In genomic region chr13:60291344-60291743, GRCm38 (mm10) we compare ENCODE assay signal across 27 mouse cellular contexts.
A peak's percentile ranks its signal among the peaks of the same experiment; 100 is the strongest.
DNase-seq lines count a peak whose midpoint lies in the region; ATAC-seq and TF ChIP-seq lines count a peak whose summit lies in the region.
"Had no signal": no experiment of that assay in that cellular context is flagged by ENCODE, and none has a peak within 500 bp of the region (broad histone marks: within the 10 kb centered on the region; RNA-seq: fewer than 3 reads in every experiment).

No protein-coding gene starts in this region.

- no peak for TF ChIP-seq POLR2A in heart, adult 2 months (IDR thresholded peaks at IDR 0.05; ENCODE audit: insufficient read depth, low read depth, low read length)

- peaks cover 11% of the 10 kb centered on the region for H3K4me1 ChIP-seq in embryonic facial prominence, embryonic 14.5 days (ENCODE audit: control insufficient read depth, insufficient read depth, low read length)
- H3K4me1 ChIP-seq in embryonic facial prominence, embryonic 10.5 days: peaks cover 11% of the 10 kb centered on the region
- H3K4me1 ChIP-seq in heart, adult 2 months (ENCODE audit: control insufficient read depth, insufficient read depth, low read length): peaks cover 8% of the 10 kb centered on the region
- H3K4me1 ChIP-seq: forebrain, embryonic 12.5 days; megakaryocyte, embryonic 14.5 days; midbrain, embryonic 12.5 days; neural tube, embryonic 12.5 days had no signal

- no peak overlapping the region for H3K4me3 ChIP-seq in embryonic facial prominence, embryonic 14.5 days (ENCODE audit: low read depth, low read length)
- no peak overlapping the region for H3K4me3 ChIP-seq in embryonic facial prominence, embryonic 10.5 days
- H3K4me3 ChIP-seq in heart, adult 2 months: no peak overlapping the region
- H3K4me3 ChIP-seq: embryonic facial prominence, embryonic 12.5 days; forebrain, embryonic 12.5 days; hindbrain, embryonic 12.5 days; megakaryocyte, embryonic 14.5 days; midbrain, embryonic 12.5 days; myocyte; neural tube, embryonic 12.5 days had no signal

- 70% methylated on average over 3 of the region's 3 CpGs for whole genome bisulfite sequencing in embryonic facial prominence, embryonic 14.5 days
- 94% methylated on average over 3 of the region's 3 CpGs for WGBS in embryonic facial prominence, embryonic 10.5 days
- WGBS in heart, adult 2 months: 71% methylated on average over 3 of the region's 3 CpGs

- H3K9me3 ChIP-seq in embryonic facial prominence, embryonic 14.5 days (ENCODE audit: control insufficient read depth, low read length): no peaks in the 10 kb centered on the region
- H3K9me3 ChIP-seq in embryonic facial prominence, embryonic 10.5 days: no peaks in the 10 kb centered on the region
- H3K9me3 ChIP-seq: embryonic facial prominence, embryonic 12.5 days; forebrain, embryonic 12.5 days; hindbrain, embryonic 12.5 days; midbrain, embryonic 12.5 days; neural tube, embryonic 12.5 days had no signal

- TF ChIP-seq CTCF in heart, adult 2 months (IDR thresholded peaks at IDR 0.05): no peak

- H3K4me2 ChIP-seq in embryonic facial prominence, embryonic 14.5 days (ENCODE audit: low read depth, low read length): no peak overlapping the region
- H3K4me2 ChIP-seq: embryonic facial prominence, embryonic 12.5 days; forebrain, embryonic 12.5 days; heart, embryonic 11.5 days; hindbrain, embryonic 12.5 days; liver, embryonic 11.5 days; midbrain, embryonic 12.5 days; neural tube, embryonic 12.5 days had no signal

- no peak for TF ChIP-seq EP300 in heart, adult 2 months (IDR thresholded peaks at IDR 0.05; ENCODE audit: insufficient read depth, low read depth, low read length)

- intact Hi-C loops in heart, adult 2 months (cut with DNase I): no loop called here

- H3K79me2 ChIP-seq in heart, adult 2 months (replicated peaks; ENCODE audit: control insufficient read depth, insufficient read depth, low read length): no peaks in the 10 kb centered on the region

- ATAC-seq in embryonic facial prominence, embryonic 14.5 days (ENCODE audit: low read depth): no peak
- ATAC-seq: forebrain, postnatal 0 days; intestine, embryonic 16.5 days had no signal

- no peaks in the 10 kb centered on the region for H3K36me3 ChIP-seq in embryonic facial prominence, embryonic 14.5 days (ENCODE audit: control insufficient read depth, insufficient read depth, low read length)
- H3K36me3 ChIP-seq in embryonic facial prominence, embryonic 10.5 days (replicated peaks): no peaks in the 10 kb centered on the region
- no peaks in the 10 kb centered on the region; the same call in 1 of the 2 replicates for H3K36me3 ChIP-seq in heart, adult 2 months (ENCODE audit: control insufficient read depth, insufficient read depth, low read length)
- H3K36me3 ChIP-seq: embryonic facial prominence, embryonic 12.5 days; forebrain, embryonic 12.5 days; G1E; hindbrain, embryonic 12.5 days; midbrain, embryonic 12.5 days; neural tube, embryonic 12.5 days had no signal

- H3K27ac ChIP-seq in embryonic facial prominence, embryonic 14.5 days (replicated peaks; ENCODE audit: low read depth, low read length): 0 out of 2 replicates have a peak overlapping the region, but pooled peaks have one; percentile 15
- H3K27ac ChIP-seq in embryonic facial prominence, embryonic 10.5 days (replicated peaks): no peak overlapping the region
- peak overlapping the region; percentile 31 for H3K27ac ChIP-seq in heart, adult 2 months
- H3K27ac ChIP-seq: embryonic facial prominence, embryonic 12.5 days; forebrain, embryonic 12.5 days; hindbrain, embryonic 12.5 days; midbrain, embryonic 12.5 days; neural tube, embryonic 12.5 days had no signal

- peak; percentile 60 for DNase-seq in embryonic facial prominence, embryonic 14.5 days (ENCODE audit: low spot score)
- no peak for DNase-seq in embryonic facial prominence, embryonic 10.5 days (ENCODE audit: low spot score)
- DNase-seq in heart, adult 2 months: no peak
- DNase-seq in heart, postnatal 4 days: no peak
- peak; percentile 20 for DNase-seq in lung, postnatal 10 days
- no peak for DNase-seq in lung, postnatal 14 days
- DNase-seq in skeletal muscle tissue, adult 2 months (ENCODE audit: low read depth, low spot score): peak; percentile 65
- DNase-seq in kidney, adult 11 months: no peak
- DNase-seq: adrenal gland, adult 8-10 months; cerebellum, adult 8-10 months; cerebellum, postnatal 36 days; forebrain, postnatal 0 days; kidney, adult 9 months; kidney, postnatal 14 days; layer of hippocampus, adult 9-11 months; right cerebral cortex, adult 18-20 months had no signal

- no peaks in the 10 kb centered on the region for H3K27me3 ChIP-seq in embryonic facial prominence, embryonic 14.5 days (replicated peaks; ENCODE audit: control insufficient read depth, insufficient read depth, low read length)
- H3K27me3 ChIP-seq in embryonic facial prominence, embryonic 10.5 days (replicated peaks; ENCODE audit: low read depth, poor library complexity, severe bottlenecking): peaks cover 5% of the 10 kb centered on the region
- H3K27me3 ChIP-seq in heart, adult 2 months (ENCODE audit: control insufficient read depth, insufficient read depth, low read length): no peaks in the 10 kb centered on the region
- H3K27me3 ChIP-seq: embryonic facial prominence, embryonic 12.5 days; forebrain, embryonic 12.5 days; hindbrain, embryonic 12.5 days; megakaryocyte, embryonic 14.5 days; midbrain, embryonic 12.5 days; neural tube, embryonic 12.5 days had no signal

- H3K9ac ChIP-seq in embryonic facial prominence, embryonic 14.5 days (ENCODE audit: low read depth, low read length): no peak overlapping the region
- no peak overlapping the region for H3K9ac ChIP-seq in heart, adult 2 months (ENCODE audit: low read depth, low read length)
- H3K9ac ChIP-seq: embryonic facial prominence, embryonic 12.5 days; forebrain, embryonic 12.5 days; forebrain, postnatal 0 days; hindbrain, embryonic 12.5 days; midbrain, embryonic 12.5 days; neural tube, embryonic 12.5 days had no signal

Comparison
In these comparisons a context has a peak if more than half of its experiments do, and no peak if none do; other contexts are left out.
1. DNase-seq: peak in embryonic facial prominence, embryonic 14.5 days (single experiment), lung, postnatal 10 days (single experiment) and skeletal muscle tissue, adult 2 months (single experiment); none in embryonic facial prominence, embryonic 10.5 days (single experiment), heart, adult 2 months (0 of 2), heart, postnatal 4 days (single experiment), lung, postnatal 14 days (single experiment) and kidney, adult 11 months (single experiment).